Mouse (Mus musculus) CD4-positive helper T cell, adult 2 months (primary cell): Measurements from ENCODE around the gene Pip4k2b.

Experiments used
- DNase-seq: peaks from one replicate; pipeline ENCODE4 v3.0.0-alpha.2; 2012; ENCODE audit warnings: low read depth, missing footprints, low spot score

Gene Pip4k2b

DNA sequence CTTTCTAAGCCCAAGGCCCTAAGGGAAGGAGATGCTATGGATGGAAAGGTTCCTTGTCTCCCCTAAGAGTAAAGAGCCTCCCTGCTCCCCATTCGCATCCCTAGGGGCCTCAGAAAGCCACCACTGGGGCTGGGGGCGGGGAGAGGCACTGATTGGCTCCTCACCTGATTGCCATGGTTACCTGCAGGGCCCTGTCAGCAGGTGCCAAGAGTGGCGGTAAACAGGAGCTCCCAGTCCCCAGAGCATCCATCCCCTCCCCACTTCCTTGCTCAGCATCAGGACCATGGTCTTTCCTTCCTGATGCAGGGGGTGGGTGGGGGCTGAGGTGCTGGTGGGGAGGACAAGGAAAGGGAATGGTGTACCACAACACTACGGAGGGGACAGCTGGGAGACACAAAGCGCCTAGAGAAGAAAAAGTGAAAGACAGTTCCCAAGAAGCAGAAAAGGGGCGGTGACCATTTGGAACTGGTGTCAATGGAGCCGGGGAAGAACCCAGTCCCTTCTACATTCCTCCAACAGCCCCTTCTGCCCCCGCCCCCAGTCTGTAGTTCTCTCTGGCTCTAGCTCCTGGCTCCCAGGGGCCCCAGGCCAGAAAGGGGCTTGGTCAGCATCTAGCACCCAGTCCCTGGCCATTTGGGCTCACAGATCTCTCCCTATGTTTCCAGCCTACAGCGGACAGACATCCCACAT is 48.6 kb downstream of the Pip4k2b start:
- no peak for DNase-seq

DNA sequence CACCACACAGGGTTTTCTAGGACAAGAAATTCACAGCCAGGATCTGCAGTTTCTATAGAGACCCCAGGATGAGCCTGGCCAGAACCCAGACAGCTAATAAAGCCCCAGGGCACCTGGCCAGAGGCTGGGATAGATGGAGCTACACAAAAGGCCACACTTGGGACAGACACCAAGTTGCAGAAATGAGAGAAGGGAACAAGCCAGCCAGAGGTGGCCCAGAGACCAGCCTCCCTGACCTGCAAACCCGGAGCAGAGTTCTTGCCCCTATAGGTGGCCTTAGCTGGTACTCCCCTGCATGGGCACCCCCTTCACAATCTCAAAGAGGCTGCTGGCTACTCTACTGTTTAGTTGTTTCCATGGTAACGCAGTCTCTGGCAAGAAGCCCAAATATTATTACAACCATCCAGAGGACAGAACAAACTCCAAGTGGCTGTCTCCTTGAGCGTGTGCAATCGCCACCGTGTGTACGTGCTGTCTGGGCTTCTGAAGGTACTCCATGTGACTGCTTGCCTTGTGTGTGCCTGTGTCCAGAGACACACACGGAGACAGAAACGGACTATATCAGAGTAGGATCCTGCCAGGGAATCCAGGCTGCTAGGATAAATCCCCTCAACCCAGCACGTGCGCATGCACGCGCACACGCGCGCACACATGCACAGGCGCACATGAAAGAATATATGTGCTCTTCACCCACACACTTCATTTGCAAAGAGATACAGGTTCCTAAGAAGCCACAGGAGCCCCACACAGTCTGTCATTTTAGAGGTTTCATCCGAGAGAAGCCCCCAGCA is 49.4 kb downstream of the Pip4k2b start:
- no peak for DNase-seq

DNA sequence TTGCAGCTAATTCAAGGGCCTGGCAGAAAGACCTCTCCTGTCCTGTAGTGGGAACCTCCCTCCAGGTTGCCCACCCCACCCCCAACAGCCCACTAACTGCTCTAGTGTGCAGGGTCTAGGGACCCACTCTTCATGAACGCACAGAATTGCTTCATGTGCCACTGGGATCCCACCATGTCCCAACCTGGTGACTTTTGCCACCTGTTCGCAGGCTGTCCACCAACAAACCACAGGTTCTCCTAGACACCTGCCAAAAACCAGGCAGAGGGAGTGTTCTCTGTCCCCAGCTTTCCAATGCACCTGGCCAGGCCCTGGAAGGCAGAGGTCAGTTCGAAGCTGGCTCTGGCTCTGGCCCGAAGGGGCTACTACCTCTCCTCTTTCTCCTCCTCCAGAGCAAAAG is 50.1 kb downstream of the Pip4k2b start:
- no peak for DNase-seq

DNA sequence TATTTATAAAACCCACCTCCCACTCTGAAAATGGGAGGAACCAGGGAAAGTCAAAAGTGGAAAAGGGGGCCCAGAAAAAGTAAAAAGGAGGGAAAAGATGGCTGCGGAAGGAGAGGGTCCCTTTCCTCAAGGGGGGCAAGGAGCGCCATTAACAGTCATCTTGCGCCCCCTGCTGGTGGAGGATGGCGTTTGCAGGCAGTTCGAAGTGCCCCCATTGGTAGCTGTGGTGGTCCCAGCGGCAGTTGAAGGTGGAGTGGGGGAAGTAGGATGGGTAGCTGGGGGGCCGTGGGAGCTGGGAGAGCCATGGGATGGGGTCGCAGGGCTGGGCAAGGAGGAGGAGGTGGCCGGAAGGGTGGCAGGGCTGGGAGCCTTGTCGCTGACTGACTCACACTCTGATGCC is 54.6 kb downstream of the Pip4k2b start:
- DNase-seq = peak; percentile 56

DNA sequence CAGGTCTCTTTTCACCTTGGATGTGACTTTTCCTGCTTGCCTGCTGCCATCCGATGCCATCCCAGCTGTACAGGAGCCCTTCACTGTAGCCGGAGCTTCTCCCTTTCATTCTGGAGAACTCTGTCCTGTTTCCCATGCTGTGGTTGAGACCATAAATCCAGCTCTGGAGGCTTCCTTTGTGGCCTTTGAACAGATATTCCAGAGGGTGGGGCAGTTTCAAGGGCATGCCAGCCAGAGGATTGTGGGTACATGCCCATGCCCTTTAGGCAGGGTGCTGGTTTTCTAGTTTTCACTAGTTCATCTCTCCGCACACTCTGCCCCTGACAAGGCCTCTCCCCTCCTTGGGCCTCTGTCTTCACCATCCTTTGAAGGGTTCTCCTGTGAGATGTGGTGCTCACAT is 57.4 kb downstream of the Pip4k2b start:
- no peak for DNase-seq

DNA sequence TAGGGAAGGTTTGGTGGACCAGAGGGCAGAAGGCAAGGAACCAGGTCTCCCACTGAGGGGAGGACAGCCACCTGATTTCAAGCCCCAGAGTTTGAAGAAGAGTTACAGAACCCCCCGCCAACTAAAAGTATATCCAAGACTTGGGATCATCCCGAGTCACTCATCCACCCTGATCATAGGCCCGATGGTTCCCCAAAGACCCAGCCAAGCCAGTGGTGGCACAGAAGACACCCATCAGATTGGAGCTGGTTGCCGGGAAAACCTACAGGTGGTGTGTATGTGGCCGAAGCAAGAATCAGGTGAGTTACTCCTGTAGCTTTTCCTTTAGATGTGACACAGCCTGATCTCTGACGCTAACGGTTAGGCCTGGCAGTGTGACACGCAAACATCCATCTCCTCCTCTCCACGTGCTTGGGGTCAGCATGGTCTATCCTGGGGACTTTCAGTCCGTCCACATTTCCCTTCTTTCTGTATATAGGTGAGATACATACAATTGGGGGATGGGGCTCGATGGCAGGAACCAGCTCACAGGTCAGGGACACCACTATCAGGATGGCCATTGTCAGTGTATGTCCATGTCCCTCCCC is 58.1 kb downstream of the Pip4k2b start:
- DNase-seq = no peak

DNA sequence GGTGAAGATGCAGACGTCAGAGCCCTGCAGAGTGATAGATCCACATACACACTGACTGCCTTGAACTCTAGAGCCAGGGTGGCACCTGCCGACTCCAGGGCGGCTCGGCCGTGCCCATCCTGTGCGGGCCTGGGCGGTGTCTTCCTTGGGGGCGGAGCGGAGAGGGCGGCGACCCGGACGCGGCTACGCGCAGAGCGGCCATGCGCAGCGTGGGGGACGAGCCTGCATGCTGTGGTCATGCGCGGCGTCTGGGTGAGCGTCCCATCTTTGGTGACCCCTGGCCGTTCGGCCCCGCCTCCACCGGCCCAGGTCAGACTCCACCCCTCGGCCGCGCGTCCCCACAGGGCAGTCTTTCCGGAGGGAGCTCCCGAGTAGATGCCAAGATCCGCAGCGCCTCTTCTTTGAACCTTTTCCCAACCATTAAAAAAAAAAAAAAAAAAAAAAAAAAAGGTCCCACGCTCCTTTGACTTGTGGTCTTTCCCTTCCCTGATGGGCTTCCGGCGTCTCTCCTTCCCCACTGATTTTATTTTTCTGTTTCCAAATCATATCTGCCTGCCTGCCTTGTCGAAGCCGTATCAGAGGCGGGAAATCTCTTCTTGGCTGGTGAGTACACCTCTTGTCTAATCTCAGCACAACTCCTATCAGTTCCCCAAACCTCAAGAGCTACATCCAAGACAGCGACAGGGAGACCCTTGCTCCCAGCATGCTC is 58.7 kb downstream of the Pip4k2b start, which contains the start of gene Cisd3:
TSS of gene Cisd3 (plus strand) at position 214 of the 709 bp plus-strand sequence.
- DNase-seq = peak; percentile 89

DNA sequence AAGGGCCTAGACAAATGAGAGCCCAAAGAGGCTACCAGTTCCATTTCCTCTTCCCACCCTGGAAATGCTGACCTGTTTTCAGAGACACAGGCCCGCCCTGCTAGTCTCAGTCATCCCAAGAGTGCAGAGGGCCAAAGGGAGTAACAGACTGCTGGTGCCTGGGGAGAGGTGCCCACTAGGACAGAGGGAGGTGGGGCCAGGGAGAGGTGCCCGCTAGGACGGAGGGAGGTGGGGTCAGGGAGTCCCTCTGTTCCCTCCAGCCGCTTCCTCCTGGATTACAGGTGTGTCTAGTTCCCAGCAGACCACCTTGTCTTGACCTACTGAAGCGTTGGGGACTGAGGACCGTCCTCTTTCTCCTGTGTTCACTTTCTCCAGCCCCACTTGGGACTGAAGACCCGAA is 59.7 kb downstream of the Pip4k2b start:
- no peak for DNase-seq

DNA sequence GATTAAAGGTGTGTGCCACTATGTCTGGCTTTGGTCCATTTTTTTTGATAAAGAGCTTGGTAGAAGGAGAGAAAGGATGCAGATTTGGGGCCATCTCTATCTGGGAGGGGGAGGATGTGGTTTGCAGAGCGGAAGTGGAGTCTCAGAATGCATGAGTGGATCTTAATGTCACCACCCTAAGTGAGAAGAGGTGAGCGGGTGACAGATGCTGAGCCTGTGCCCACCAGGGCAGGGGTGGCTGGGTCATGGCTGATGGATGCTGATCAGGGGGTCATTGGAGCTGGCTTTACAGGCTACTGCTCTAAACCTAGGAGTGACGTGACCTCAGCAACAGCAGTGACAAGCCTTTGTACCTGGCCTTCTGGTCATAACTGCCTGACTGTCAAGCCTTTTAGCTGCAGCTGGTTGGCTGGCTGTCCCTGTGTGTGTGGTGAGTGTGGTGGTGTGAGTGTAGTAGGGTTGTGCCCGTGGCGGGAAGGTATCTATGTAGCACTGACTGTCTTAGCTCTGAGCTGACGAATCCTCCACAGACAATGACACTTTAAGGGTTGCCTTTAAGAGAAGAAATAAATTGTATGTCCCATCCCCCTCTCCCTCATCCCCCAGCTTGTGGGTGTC is 60.3 kb downstream of the Pip4k2b start:
- DNase-seq = peak; percentile 89

DNA sequence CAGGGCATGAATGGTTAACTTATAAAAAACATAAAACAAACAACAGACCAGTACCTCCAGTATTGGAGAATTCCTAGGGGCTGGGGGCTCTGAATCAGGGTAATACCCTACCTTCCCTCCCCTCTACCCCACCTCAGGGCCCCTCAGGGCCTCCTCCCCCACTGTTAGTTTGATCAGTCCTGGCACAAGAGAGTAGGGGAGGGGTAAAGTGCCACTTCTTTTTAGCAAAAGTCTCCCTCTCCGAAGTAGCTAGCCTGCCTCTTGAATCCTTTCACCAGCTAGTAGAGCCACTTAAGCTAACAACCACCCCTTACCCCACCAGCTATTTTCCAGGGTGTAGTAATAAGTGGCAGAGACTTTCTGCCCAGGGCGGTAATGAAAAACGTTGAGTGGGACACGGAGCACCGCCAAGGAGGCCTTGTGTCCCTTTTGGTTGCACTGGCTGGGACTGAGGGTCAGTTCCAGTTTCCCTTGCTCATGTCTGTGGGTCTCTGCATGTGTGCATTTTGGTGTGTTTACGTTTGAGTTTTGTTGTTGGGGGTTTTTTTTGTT is 61.9 kb downstream of the Pip4k2b start:
- no peak for DNase-seq

DNA sequence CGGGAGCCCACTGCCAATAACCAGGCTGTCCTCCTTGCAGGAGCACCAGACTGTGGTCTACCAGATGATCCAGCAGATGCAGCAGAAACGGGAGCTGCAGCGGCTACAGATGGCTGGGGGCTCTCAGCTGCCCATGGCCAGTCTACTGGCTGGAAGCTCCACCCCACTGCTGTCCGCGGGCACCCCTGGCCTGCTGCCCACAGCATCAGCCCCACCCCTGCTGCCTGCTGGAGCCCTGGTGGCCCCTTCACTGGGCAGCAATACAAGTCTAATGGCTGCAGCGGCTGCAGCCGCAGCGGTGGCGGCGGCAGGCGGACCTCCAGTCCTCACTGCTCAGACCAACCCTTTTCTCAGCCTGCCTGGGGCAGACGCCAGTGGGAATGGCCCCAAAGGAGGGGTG is 64.1 kb downstream of the Pip4k2b start:
- no peak for DNase-seq

DNA sequence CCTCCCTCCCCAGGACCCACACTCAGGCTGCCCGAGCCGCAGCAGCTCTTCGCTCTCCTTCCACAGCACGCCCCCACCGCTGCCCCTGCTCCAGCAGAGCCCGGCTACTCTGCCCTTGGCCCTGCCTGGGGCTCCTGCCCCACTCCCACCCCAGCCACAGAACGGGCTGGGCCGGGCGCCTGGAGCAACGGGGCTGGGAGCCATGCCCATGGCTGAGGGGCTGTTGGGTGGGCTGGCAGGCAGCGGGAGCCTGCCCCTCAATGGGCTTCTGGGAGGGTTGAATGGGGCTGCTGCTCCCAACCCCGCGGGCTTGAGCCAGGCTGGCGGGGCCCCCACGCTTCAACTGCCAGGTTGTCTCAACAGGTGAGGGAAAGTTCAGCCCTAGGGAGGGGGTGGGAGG is 66.2 kb downstream of the Pip4k2b start:
- no peak for DNase-seq

DNA sequence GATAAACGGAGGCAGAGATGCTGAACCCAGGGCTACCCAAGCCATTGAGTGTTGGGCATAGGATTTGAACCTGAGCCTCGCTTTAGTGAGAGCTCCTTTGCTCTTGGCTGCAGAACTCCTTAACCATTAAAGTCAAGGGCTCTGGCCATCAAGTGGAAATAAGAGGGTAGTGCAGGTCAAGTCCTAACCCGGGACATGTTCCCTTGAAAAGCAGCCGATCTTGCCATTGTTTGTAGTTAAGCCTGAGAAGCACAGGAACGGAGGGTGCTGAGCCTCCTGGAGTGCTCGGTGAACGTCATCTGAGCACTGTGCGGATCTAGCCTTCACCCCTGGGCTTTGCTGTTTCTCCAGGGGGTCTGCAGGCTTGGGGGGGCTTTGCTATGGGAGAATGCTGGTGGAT is 66.7 kb downstream of the Pip4k2b start:
- DNase-seq = no peak

DNA sequence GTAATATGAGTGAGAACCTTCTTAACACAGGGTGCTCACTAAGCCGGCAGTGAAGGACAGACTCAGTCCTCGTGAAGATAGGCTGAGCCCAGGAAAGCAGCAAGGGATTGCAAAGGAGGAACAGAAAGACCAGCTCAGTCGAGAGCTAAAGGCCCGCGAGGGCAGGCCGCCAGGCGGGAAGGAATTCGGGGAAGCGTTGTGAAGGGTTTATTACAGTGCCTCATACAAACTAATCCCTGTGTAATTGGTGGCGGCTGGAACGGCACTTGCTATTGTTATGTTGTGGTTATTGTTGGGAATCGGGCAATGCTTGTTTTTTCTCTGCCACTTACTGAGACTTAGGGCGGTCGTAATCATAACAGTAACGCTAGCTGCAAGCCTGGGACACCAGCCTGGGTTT is 67.1 kb downstream of the Pip4k2b start:
- no peak for DNase-seq

DNA sequence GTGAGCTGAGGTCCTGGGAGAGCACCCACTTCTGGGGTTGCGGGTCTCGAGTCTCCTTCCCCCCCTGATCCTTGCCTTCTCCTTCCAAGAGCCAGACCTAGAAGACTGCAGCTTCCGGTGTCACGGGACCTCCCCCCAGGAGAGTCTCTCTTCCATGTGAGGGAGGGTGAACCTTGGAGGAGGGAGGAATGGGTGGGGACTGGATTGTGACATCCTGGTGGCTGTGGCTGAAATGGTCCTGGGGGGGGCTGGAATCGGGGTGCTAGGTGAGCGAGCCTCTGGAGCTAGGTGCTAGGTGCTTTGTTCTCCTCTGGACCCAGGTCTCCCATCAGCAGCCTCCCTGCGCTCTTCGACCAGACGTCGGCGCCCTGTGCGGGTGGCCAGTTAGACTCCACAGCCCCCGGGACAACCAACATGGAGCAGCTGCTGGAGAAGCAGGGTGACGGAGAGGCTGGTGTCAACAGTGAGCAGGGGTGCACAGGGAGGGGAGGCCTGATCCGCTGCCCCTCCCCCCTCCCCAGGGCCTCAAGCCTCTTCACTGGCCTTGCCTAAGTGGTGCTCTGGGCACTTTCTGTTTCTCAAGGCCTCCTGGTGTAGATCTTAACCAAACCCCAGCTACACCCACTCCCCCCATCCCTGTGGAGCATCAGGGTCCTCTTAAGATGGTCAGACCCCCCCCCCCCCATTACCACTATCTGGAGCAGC is 68.3 kb downstream of the Pip4k2b start:
- DNase-seq = no peak

DNA sequence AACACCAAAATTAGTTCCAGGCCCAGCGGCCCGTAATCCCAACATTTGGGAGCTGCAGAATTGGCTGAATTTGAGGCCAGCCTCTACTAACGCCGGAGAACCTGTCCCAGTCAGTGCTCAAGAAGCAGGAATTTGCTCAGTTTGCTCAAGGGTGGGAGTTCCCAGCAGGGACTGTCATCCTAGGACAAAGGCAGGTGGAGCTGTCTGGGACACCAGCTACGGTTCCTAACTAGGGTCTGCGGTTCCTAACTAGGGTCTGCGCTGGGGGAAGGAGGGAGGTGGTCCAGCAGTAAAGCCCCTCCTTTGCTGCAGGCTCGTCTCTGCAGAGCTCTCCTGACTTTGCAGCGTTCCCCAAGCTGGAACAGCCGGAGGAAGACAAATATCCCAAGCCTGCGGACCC is 71.4 kb downstream of the Pip4k2b start:
- no peak for DNase-seq

DNA sequence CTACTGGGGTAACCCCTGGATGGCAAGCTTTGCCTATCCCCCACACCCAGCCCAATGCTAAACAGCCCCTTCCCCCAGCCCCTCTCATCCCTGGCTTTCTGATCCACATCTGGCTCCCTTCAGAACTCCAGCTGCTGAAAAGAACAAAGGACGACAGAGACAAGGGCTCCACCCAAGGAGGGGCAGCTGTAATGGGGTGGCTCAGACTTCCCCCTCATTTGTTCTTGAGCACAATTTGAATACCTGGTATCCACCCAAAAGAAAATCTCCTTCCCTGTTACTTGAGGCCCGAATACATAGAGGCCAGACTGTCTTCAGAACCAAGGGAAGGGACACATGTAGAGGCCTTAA is 73.4 kb downstream of the Pip4k2b start:
- no peak for DNase-seq

DNA sequence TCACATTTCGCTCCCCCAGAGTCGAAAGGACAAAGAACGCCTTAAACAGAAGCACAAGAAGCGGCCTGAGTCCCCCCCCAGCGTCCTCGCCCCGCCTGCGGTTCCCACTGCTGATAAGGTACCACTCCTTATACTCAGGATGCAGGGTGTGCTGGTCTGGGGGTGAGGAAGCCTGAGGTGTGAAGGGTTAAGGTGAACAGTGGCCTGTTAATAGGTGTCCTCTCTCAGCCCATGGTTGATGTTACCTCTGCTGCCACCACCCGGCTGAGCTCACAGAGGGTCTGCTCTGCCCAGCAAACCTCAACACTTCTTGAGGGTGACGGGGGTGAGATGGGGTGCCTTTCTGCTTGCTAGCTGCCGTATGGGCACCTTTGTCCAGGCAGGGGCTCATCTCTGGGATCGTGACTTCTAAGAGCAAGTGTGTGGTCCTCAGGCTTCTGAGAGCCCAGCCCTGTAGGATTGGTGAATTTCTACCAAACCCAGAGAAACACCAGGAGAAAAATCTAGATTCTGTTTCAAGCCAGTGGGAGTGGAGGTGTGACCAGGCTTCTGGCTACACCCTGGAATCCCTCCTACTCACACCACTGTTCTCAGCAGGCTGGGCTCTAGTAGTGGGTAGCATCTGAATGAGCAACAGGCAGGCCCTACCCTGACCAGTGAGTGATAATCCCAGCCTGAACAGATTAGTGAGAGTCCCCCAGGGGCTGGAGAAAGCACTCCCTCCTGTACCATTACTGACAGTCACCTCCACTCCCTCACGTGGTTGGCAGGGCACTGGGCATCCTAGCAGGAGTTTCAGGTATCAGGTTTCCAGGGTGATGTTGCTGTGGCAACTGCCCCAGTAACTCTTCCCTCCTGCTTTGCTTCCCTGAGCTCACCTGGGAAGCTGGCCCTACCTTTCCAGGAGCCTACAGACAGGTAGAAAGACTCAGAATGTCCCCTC is 74.0 kb downstream of the Pip4k2b start:
- DNase-seq = no peak

DNA sequence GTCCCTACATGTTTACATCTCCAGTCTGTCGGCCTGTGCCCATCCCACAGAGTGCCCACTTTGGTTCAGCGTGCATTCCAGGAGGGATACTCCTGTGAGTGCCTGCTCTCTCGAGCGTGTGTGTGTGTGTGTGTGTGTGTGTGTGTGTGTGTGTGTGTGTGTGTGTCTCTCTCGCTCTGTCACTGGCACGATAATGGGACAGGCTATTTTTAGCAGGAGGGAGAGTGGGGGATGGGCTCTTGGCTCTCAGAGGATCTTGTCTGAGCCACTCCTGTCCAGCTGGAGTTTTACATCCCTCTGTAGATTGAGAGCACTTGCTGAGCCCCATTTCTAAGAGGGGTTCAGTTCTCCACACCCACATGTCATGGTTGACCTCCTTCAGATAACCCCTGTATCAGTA is 74.7 kb downstream of the Pip4k2b start:
- no peak for DNase-seq

DNA sequence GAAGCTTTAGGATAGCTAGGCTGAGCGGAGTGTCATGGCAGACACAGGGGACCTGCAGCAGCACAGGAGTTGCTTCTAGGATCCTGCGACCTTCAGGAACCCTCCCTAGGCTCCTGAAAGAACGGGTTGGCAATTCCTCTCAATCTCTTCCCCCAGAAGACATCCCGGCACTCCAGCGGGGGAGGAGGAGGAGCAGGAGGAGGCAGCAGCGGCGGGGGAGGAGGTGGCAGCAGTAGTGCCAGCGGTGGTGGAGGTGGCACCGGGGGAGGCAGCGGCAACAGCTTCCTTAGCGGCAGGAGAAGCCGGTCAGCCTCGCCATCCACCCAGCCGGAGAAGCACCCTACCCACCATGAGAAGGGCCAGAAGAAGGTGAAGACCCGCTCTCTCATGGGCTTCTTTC is 75.2 kb downstream of the Pip4k2b start:
- no peak for DNase-seq
